Mouse (Mus musculus): ENCODE data around the gene Tmx4.

Gene Tmx4

GRCm38 (mm10) chr2:134554221-134554727 is 89.7 kb downstream of the Tmx4 start, which contains the start of gene Hao1:
TSS of gene Hao1 (minus strand) at chr2:134554368.
- no peak for DNase-seq (ENCODE audit: extremely low spot score)

GRCm38 (mm10) chr2:134552358-134552757 is 91.6 kb downstream of the Tmx4 start:
- DNase-seq (ENCODE audit: extremely low spot score) = no peak

GRCm38 (mm10) chr2:134549770-134550169 is 94.2 kb downstream of the Tmx4 start:
- peak; percentile 42 for DNase-seq (ENCODE audit: extremely low spot score)

- DNase-seq (ENCODE audit: extremely low spot score) = no peak
Observed at GRCm38 (mm10) chr2:134545116-134545515, 98.8 kb downstream of the Tmx4 start.

GRCm38 (mm10) chr2:134544321-134545065 is 99.5 kb downstream of the Tmx4 start:
- no peak for DNase-seq (ENCODE audit: extremely low spot score)
